Mouse (Mus musculus) forelimb bud, embryonic 11.5 days (tissue): ENCODE results near the gene Tecpr2.

Experiments
- DNase-seq: peaks from one replicate; pipeline ENCODE4 v3.0.0-alpha.2; 2012; ENCODE audit warnings: low read depth, low spot score

The Tecpr2 gene

DNA sequence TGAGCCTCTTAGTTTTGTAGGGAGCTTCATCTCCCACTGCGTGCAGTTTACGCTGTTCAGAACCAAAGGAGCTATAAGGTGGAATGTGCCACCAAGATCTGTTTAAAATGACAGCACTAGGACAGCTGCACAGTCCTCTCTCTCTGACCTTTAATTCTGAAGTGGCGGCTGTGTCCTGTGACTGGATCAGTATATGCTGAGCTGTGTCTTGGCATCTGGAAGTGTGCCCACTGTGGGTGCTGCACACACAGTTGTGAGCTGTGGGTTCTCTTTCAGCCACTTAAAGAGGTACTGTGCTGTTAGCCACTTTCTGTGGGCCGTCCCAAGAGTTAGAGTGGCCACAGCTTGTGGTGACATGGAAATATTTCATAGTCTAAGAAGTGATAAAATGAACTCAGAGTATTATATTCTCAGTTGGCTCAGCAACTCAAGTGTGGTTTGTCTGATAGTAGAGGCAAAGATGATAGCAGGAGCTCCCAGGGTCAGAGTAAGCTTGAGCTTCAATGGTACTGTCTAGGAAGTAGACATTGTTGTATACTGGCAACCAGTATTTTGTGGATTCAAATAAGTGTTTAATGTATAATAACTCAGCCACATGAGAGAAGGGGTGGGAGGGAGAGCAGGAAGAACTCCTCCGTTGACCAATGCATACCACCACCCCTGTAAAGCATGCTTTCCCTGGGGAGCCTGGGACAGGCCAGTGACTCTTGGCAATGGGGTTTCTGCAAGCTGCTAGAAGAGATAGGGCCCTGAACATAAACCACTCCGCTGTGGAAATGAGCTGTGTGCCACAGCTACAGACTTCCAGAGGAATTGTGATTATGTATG lies 59.2 kb downstream of the Tecpr2 start:
- DNase-seq, result no peak

DNA sequence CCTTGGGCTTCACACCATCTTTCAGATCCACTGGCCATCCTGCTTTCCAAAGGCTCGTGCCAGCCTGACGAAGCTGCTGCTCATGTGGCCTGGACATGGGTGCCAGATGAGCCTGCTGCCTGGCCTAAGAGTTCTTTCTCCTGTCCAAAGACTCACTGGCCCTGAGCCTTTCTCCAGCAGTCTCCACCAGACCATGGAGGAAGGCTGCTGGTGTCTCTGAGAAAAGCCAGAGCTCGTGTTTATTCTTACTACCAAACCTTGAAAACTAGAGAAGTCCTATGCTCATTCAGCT lies 59.8 kb downstream of the Tecpr2 start:
- no peak for DNase-seq

DNA sequence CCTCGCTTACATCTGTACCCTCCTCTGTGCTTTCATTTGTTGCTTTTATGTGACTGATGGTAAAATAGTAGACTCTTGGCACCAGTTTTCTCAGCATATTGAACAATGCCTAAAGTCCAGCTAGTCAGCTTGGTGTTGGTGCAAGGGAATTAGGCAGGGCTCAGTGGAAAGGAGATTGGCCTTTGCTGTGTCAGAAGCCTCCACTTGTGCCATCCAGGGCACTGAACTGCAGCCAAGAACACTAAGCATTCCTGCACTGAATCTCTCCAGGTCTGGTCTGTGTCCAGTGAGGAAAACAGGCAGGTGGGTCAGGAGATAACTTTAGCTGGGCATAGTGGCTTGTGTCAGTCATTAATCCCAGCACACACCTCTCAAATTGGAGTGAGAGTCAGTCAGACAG lies 60.3 kb downstream of the Tecpr2 start:
- no peak for DNase-seq

- no peak for DNase-seq
These were observed 61.1 kb downstream of the Tecpr2 start for GRCm38 (mm10) chr12:110950151-110950550.

- DNase-seq, result no peak
These were observed 62.2 kb downstream of the Tecpr2 start for GRCm38 (mm10) chr12:110951236-110951635.

DNA sequence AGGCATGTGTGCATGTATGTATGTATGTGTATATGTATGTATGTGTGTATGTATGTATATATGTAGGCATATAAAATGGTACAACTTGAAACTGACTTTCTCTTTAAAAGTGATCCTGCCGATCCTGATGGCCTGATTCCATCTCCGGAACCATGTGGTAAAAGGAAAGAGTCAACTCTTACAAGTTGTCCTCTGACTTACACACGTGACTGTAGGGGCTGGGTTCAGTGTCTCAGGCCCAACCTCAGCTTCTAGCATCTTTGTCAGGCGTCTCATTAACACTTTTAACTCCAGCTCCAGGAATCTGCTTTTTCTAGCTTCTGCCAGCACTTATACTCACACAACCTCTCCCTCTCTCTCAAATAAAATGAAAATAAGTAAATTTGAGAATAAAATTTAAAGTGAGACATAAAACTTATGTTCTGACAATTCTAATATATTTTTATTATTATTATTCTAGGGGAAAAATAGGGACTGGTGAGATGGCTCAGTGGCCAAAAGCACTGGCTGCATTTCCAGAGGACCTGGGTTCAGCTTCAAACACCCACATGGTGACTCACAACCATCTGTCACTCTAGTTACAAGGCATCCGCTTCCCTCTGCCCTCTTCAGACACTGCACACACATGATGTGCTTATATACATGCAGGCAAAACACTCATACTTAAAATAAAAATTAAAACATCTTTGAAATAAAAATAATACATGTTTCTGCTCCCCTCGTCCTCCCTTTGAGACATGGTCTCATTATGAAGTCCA lies 63.7 kb downstream of the Tecpr2 start:
- no peak for DNase-seq

GRCm38 (mm10) chr12:110953443-110953842 lies 64.4 kb downstream of the Tecpr2 start:
- DNase-seq, result no peak

DNA sequence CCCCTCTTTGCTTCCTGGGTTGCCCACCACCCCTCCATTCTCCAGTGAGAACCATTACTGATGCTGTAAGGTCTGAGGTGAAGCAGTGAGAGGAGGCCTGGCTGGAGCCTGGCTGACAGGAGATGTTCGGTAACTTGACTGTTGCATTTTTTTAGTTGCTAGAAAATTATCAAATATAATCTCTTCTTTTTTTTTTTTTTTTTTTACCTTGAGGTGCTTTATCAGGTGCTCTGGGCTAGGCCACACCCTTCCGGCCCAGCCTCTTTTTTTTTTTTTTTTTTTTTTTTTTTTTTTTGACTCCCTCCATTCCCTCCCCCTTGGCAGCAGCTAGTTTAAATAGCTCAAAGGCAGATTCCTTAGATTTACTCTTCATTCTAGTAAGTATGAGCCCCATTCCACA lies 64.8 kb downstream of the Tecpr2 start:
- DNase-seq, result no peak

DNA sequence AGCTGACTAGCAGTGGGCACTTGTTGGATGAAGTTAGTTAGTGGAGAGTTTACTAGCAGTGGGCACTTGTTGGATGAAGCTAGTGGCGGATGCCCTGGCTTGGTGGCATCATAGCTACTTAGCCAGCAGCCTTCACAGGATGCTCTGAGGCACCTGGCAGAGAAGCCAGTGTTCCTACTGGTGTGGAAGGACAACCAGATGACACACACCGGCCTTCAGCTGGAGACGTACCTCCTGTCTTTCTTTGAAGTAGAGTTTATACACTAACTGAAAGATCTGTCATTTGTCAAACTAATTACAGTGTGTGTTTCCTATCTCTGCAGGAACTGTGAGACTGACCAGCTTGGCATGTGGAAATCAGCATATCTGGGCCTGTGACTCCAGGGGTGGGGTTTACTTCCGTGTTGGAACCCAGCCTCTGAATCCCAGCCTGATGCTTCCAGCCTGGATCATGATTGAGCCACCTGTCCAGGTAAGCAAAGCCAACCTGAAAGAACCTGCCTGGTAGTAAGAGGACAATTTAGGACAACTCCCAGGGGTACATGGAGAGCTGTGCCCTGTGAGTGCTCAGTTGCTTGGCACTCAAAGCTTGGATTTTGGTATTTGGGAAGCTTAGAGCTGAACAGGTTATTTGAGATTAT lies 65.4 kb downstream of the Tecpr2 start:
- DNase-seq, result no peak

DNA sequence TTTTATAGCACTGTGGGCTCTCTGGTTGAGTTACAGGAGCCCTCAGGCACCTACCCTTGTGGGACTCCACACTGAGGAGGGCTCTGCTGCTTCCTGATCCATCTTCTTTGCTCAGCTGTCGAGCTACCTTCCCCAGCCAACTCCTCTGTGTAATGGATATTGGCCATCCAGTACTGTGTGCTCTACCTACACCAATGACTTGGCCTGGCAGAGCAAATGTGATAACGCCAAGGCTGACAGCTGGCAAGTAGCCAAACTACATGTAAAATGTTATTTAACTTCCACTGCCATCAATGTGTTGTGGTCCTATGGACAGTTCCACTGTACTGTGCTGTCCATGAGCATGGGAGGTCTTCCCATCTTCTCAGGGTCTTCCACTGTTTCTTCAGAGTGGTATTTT lies 72.9 kb downstream of the Tecpr2 start:
- DNase-seq, result no peak

DNA sequence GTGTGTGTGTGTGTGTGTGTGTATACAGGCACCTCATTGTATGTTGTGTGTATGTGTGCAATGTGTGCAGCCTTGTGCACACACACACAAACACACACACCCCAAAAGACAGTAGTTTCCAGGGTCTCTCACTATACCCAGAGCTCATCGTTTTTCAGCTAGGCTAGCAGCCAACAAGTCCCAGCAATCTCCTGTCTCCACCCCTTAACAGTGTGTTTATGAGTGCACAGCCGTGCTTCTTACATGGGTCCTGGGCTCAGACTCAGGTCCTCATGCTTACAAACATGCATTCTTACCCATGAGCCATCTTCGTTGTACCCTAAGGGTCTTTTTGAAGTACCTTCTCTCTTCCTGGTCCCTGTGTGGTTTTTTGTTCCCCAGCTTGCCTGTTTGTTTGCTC lies 76.4 kb downstream of the Tecpr2 start:
- DNase-seq, result no peak

- no peak for DNase-seq
These were observed 77.0 kb downstream of the Tecpr2 start for GRCm38 (mm10) chr12:110966079-110966478.

- no peak for DNase-seq
These were observed 78.1 kb downstream of the Tecpr2 start for GRCm38 (mm10) chr12:110967146-110967545.

- no peak for DNase-seq
These were observed 81.3 kb downstream of the Tecpr2 start for GRCm38 (mm10) chr12:110970408-110970807.

DNA sequence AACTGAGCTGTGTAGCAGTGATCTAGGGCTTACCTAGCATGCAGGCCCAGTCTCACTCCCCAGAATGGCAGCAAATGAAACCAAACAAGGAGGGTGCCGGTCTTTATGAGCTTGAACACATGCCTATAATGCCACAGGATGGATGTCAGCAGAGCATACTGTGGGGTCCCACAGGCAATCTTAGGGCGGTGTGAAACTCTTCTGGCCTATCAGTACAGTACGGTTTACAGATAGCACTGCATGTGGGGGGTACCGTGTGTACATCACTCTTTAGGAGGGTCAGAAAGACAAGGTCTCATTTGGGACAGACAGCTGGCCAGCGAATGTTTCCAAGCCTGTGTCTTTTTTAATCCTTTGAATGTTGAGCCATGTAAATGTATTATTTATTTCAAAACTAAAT lies 82.9 kb downstream of the Tecpr2 start:
- no peak for DNase-seq

DNA sequence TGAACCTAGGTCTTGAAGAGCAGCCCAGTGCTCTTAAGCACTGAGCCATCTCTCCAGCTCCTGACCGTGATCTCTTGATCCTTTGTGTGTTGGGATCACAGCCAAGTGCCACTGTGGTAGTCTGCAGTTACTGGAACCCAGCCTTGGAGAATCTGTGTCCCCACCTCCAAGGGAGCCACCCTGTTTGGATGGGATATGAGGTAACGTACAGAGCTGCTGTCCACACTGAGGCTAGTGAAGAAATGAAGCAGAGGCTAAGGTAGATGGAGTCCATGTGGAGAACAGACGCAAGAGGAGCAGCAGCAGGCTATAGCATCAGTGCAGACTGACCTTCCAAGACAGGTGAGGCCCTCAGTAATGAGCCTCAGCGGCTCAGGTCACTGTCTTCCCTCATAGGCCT lies 84.8 kb downstream of the Tecpr2 start:
- DNase-seq, result no peak

- no peak for DNase-seq
These were observed 85.2 kb downstream of the Tecpr2 start for GRCm38 (mm10) chr12:110974295-110974694.

DNA sequence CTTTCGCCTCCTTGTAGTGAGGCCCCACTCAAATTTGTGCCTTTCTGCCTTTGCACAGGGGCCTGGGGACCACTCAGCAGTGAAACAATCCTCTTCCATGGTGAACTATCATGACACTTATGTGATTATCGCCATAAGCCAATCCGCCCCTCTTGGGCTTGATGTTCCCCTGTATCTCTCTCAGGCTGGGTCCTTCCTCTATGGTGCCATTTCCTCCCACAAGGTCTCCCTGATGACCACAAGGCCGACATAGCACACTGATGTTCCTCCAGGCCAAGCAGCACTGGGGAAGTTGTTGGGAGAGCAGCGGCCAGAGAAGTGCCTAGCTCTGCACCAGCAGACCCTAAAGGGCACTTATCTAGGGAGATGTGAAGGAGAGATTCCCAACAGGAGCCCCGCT lies 85.7 kb downstream of the Tecpr2 start:
- no peak for DNase-seq

DNA sequence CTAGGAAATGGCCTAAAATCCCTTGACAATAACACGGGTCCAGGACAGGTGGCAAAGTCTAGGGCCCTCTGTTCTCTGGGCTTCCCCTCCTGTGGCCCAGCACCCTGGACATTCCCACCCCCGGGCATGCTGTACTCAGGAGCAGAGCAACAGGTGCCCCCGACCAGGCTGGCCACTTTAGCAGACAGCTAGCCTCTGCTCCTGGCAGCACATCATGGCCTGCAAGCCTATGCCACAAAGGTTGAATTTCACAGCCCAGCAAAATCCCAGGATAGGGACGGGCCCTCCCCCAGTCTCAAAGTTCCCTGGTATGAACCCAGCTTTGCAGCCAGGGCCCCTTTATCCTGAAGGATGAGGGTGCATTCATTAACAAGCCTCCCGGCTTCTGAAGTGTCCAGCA lies 86.3 kb downstream of the Tecpr2 start:
- no peak for DNase-seq

GRCm38 (mm10) chr12:110975838-110976468 lies 86.9 kb downstream of the Tecpr2 start:
- no peak for DNase-seq

- DNase-seq, result no peak
These were observed 87.7 kb downstream of the Tecpr2 start for GRCm38 (mm10) chr12:110976589-110977344.

GRCm38 (mm10) chr12:110977345-110977733 lies 88.3 kb downstream of the Tecpr2 start:
- DNase-seq, result no peak
